Mouse (Mus musculus) G1E-ER4 (cell line): ENCODE data around the gene Smyd3. TPM values are rescaled to one million over a fixed set of nuclear protein-coding genes. Genes with fewer than 3 reads are reported as not detected.

ENCODE experiments used
- GATA1 ChIP-seq: IDR thresholded peaks from one replicate; pipeline ENCODE4 v1.8.0; 2012; ENCODE audit warnings: low read length, inconsistent platforms
- polyA plus RNA-seq: library from polyadenylated mRNA; stranded (reverse); fragments of >175 nt; gene quantifications from 2 replicates; pipeline ENCODE4 v1.2.3, GENCODE M21; 2012

Gene Smyd3
- polyA plus RNA-seq, 1 experiment: 4.1 TPM

DNA sequence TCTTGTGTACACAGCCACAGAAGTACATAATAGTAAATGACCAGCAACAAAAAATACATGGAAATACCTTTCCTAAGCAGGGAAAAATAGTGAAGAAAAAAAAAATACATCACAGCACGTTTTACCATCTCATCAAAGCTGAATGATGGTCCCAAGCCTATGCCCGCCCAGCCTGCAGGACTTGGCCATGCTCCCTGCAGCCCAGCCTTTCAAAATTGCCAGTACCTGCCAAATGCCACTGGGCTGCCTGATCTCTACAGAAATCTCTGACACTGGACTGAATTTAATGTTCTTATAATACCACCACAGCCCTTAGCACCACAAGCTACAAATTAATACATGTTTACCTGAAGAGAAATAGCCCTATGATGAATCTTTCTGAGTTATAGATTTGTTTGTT, 133.5 kb downstream of the Smyd3 start:
- TF ChIP-seq GATA1: no peak

GRCm38 (mm10) chr1:179378102-179378501, 139.7 kb downstream of the Smyd3 start:
- no peak for TF ChIP-seq GATA1

GRCm38 (mm10) chr1:179374987-179375386, 142.9 kb downstream of the Smyd3 start:
- TF ChIP-seq GATA1: no peak

GRCm38 (mm10) chr1:179373911-179374310, 143.9 kb downstream of the Smyd3 start:
- no peak for TF ChIP-seq GATA1

DNA sequence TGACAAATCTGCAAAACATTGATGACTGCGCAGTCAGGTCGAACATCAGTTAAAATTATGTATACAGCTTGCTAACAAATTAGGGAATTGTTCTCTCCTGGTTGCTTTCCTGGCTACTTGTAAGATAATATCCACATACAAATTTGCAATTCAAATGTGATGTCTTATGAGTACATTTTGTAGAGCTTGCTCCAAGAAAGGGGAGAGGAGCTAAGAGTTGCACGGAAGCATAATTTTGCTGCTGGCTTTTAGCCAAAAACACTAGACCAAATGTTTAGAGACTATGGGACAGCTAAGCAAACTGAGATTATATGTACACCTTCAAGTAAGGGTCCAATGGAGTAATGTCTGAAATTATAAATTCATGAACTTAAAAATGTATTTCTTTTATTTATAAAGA, 146.7 kb downstream of the Smyd3 start:
- TF ChIP-seq GATA1: no peak

- no peak for TF ChIP-seq GATA1
Observed at GRCm38 (mm10) chr1:179368426-179369010, 149.3 kb downstream of the Smyd3 start.

- no peak for TF ChIP-seq GATA1
Observed at GRCm38 (mm10) chr1:179361481-179362466, 156.1 kb downstream of the Smyd3 start.

- TF ChIP-seq GATA1: no peak
Observed at GRCm38 (mm10) chr1:179357111-179357510, 160.7 kb downstream of the Smyd3 start.

DNA sequence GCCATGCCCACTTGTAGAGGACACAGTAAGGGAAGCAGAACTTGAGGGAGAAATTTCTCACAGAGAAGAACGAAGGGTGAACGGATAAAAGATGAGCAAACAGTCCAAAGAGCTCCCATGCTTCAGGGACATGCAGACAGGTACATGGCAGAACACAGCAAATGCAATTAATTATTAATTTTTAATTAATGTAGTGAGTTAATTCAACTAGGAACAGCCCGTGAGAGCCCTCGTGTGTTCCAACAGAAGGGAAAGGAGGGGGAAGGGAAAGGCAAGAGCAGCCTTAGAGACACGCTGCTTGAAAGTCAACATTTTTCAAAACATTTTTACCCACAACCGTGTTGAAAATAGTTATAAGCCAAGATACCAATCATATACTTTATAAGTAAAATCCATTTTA, 163.6 kb downstream of the Smyd3 start:
- TF ChIP-seq GATA1: no peak

- TF ChIP-seq GATA1: no peak
Observed at GRCm38 (mm10) chr1:179345318-179345925, 172.4 kb downstream of the Smyd3 start.

GRCm38 (mm10) chr1:179343426-179343825, 174.4 kb downstream of the Smyd3 start:
- TF ChIP-seq GATA1: no peak

GRCm38 (mm10) chr1:179341589-179341988, 176.3 kb downstream of the Smyd3 start:
- TF ChIP-seq GATA1: no peak

DNA sequence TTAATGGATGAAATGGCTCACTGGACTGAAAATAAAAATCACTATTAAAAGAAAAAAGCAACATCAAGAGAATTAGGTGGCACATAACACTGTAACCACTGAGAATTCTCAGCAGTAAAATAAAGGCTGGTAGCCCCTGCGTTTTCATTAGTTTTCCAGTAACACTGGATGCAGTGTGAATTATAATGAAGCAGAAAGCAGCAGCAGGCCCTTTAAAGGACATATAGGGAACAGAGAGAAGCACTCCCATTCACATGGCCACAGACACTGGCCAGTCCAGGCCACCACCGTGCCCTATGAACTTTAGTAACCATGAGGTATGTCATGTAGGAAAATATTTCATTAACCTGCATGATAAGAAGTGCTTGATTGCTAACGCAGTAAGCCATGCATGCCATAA, 178.8 kb downstream of the Smyd3 start:
- TF ChIP-seq GATA1: no peak

DNA sequence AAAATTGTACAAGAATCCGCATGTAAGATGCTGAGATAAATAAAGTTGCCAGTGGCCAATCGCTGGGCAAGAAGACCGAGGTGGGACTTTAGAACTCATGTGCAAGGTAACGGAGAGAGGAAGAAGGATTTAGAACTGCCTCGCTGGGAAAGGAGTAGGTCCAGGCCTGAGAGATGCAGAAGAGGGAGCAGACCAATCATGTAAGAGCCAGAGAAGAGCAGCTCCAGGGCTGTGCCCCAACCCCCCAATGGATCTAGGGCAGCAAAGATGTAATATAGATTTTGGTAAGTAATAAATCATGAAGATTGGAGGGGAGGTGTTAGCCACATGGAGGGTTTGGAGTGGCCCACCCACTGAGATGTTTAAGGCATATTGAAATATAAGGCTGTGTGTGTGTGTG, 180.3 kb downstream of the Smyd3 start:
- no peak for TF ChIP-seq GATA1

DNA sequence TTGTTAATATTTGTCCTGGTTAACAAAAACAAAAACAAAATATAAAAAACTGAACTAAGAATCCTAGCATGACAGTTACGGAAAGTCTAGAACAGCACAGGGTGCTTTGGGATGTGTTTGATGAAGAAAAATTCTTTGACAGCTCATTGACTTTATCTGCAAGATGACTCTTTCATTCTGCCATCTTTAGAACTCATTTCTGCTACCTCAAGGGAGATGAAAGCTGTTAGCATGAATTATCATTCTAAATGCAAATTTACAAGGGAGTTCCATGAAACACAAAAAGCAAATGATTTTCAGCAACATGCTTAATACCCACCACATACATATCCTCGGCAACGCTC, 190.9 kb downstream of the Smyd3 start:
- TF ChIP-seq GATA1: no peak

- TF ChIP-seq GATA1: no peak
Observed at GRCm38 (mm10) chr1:179326262-179326964, 191.4 kb downstream of the Smyd3 start.
